Mouse (Mus musculus): ENCODE data around the gene Tmigd3. TPM values are rescaled to one million over a fixed set of nuclear protein-coding genes. Genes with fewer than 3 reads are reported as not detected.

The Tmigd3 gene
- polyA plus RNA-seq (2016; fragmentation: Nextera tagmentation; extraction: Ambion mirVana) = 0.30 TPM in 1 of 2 replicates, not detected in the other

DNA sequence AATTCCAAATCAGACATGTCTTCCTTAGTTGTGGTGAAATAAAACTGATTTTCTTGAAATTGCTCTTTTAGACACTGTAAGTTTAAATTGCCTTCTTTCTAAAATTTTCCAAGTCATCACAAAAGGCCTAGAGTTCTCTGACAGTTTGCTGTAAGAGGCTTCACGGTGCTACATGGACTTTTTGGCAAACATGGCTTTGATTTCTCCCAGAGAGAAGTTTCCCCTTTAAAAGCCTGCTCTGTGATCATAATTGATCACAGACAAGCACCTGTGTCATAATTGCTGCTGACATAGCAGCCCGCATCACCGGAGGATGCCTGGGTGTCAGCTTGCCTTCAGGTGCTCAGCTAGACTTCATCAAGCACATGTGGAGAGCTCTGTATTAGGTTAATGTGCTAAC lies at the start of gene Tmigd3, which contains the start of gene Adora3:
Gene Tmigd3, plus strand, starts transcription at position 346 of the 400 bp plus-strand sequence.
Gene Adora3, plus strand, starts transcription at position 301 of the 400 bp plus-strand sequence.
- Histone ChIP-seq H3K4me1 (peaks cover 19% of the 10 kb centered on the region), H3K27ac (no peak within 1 kb of the TSS), H3K4me3 (no peak within 1 kb of the TSS), H3K36me3 (no peaks in the 10 kb centered on the region), H3K9me3 (replicated peaks) (no peaks in the 10 kb centered on the region), H3K27me3 (ENCODE audit: low read depth, poor library complexity, severe bottlenecking) (0 out of 2 replicates have a peak, but pooled peaks cover 6% of the 10 kb centered on the region)
- no peak for DNase-seq (ENCODE audit: low spot score)
- 34% methylated on average over 3 of the region's 3 CpGs for WGBS

DNA sequence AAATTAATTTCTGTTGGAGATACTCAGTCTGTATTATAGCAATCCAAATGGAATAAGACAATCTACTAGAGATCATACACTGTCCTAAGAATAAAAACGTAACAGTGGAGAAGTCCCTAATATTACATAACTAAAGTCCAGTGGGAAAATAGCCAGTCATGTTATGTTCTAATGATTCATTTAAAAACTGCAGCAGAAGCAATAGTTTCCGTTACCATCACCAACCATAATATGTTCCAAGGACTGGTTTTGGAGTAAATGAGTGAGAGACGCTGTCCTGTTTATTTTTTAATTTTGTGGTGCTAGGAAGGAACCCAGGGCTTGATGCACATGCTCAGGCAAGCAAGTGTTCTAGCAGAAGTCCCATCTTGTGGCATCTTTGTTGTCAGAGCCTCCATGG lies 49.2 kb upstream of the Tmigd3 start:
- H3K4me3 ChIP-seq = no peak overlapping the region
- peaks cover 6% of the 10 kb centered on the region for H3K4me1 ChIP-seq
- 92% methylated on average over 3 of the region's 3 CpGs for WGBS
- no peaks in the 10 kb centered on the region for H3K36me3 ChIP-seq
- no peak overlapping the region for H3K27ac ChIP-seq
- H3K9me3 ChIP-seq (replicated peaks) = no peaks in the 10 kb centered on the region
- no peak for DNase-seq (ENCODE audit: low spot score)
- no peaks in the 10 kb centered on the region for H3K27me3 ChIP-seq (ENCODE audit: low read depth, poor library complexity, severe bottlenecking)

- Histone ChIP-seq H3K4me3 (no peak overlapping the region), H3K4me1 (peaks cover 6% of the 10 kb centered on the region), H3K27me3 (ENCODE audit: low read depth, poor library complexity, severe bottlenecking) (no peaks in the 10 kb centered on the region), H3K9me3 (replicated peaks) (no peaks in the 10 kb centered on the region), H3K27ac (no peak overlapping the region), H3K36me3 (no peaks in the 10 kb centered on the region)
- DNase-seq (ENCODE audit: low spot score) = no peak
Observed at GRCm38 (mm10) chr3:105823609-105824008, 47.1 kb upstream of the Tmigd3 start.

DNA sequence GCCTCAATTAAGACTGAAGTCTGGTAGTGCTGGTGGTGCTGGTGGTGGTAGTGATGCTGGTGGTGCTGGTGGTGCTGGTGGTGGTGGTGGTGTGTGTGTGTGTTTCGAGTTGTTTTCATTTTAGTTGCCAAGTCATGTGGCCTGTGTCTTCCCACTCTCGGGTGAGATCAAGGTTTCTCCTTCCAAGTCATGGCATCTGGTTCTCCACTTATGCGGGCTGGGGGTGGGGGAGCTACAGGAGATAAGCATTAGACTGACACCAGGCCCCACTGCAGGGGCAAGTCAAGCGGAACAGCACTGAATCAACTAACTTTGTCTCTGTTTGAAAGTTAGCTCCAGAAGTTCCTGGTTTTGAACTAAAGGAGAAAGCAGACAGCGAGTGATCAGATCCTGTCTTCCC lies 46.6 kb upstream of the Tmigd3 start:
- 51% methylated on average over 5 of the region's 5 CpGs for WGBS
- Histone ChIP-seq H3K4me3 (no peak overlapping the region), H3K4me1 (peaks cover 6% of the 10 kb centered on the region), H3K9me3 (replicated peaks) (no peaks in the 10 kb centered on the region), H3K27me3 (ENCODE audit: low read depth, poor library complexity, severe bottlenecking) (no peaks in the 10 kb centered on the region), H3K27ac (no peak overlapping the region), H3K36me3 (no peaks in the 10 kb centered on the region)
- no peak for DNase-seq (ENCODE audit: low spot score)

- Histone ChIP-seq H3K27me3 (ENCODE audit: low read depth, poor library complexity, severe bottlenecking) (no peaks in the 10 kb centered on the region), H3K36me3 (no peaks in the 10 kb centered on the region), H3K27ac (no peak overlapping the region), H3K4me3 (no peak overlapping the region), H3K4me1 (peaks cover 6% of the 10 kb centered on the region), H3K9me3 (replicated peaks) (no peaks in the 10 kb centered on the region)
- WGBS = 62% methylated on average over 2 of the region's 2 CpGs
- no peak for DNase-seq (ENCODE audit: low spot score)
Observed at GRCm38 (mm10) chr3:105824704-105825103, 46.0 kb upstream of the Tmigd3 start.

GRCm38 (mm10) chr3:105825501-105826161 lies 45.1 kb upstream of the Tmigd3 start:
- no peak overlapping the region; the same call in 1 of the 2 replicates for H3K27ac ChIP-seq
- H3K36me3 ChIP-seq = no peaks in the 10 kb centered on the region
- H3K27me3 ChIP-seq (ENCODE audit: low read depth, poor library complexity, severe bottlenecking) = no peaks in the 10 kb centered on the region
- peaks cover 6% of the 10 kb centered on the region for H3K4me1 ChIP-seq
- WGBS = 64% methylated on average over 7 of the region's 7 CpGs
- DNase-seq (ENCODE audit: low spot score) = no peak
- H3K9me3 ChIP-seq (replicated peaks) = no peaks in the 10 kb centered on the region
- no peak overlapping the region for H3K4me3 ChIP-seq

DNA sequence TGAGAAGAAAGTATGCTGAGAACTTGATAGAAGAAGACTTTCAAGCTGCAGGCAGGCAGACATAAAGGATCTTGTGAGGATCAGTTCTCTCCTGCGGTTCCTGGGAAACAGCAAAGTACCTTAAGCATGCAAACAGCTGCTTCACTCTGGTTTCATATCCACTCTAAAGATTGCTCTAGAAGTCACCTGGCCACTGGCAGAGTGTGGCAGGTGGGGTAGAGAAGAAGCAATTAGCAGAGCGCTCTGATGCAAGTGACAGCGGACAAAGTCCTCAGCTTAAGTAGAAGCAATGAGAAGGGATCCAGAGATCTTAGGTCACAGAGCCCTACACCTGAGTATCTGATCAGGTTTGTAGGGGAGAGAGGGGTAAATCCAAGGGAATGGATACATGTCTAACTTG lies 39.1 kb upstream of the Tmigd3 start:
- WGBS = 96% methylated on average over 3 of the region's 3 CpGs
- no peak for DNase-seq (ENCODE audit: low spot score)
- H3K36me3 ChIP-seq = no peaks in the 10 kb centered on the region
- H3K9me3 ChIP-seq (replicated peaks) = no peaks in the 10 kb centered on the region
- H3K4me1 ChIP-seq = no peaks in the 10 kb centered on the region
- H3K4me3 ChIP-seq = no peak overlapping the region
- H3K27me3 ChIP-seq (ENCODE audit: low read depth, poor library complexity, severe bottlenecking) = no peaks in the 10 kb centered on the region
- H3K27ac ChIP-seq = no peak overlapping the region

- Histone ChIP-seq H3K4me1 (no peaks in the 10 kb centered on the region), H3K27ac (no peak overlapping the region), H3K9me3 (replicated peaks) (no peaks in the 10 kb centered on the region), H3K36me3 (no peaks in the 10 kb centered on the region), H3K27me3 (ENCODE audit: low read depth, poor library complexity, severe bottlenecking) (no peaks in the 10 kb centered on the region), H3K4me3 (no peak overlapping the region)
- no peak for DNase-seq (ENCODE audit: low spot score)
- 68% methylated on average over 3 of the region's 3 CpGs for WGBS
Observed at GRCm38 (mm10) chr3:105835875-105836274, 34.8 kb upstream of the Tmigd3 start.

GRCm38 (mm10) chr3:105836883-105837282 lies 33.8 kb upstream of the Tmigd3 start:
- Histone ChIP-seq H3K4me1 (no peaks in the 10 kb centered on the region), H3K27me3 (ENCODE audit: low read depth, poor library complexity, severe bottlenecking) (no peaks in the 10 kb centered on the region), H3K4me3 (no peak overlapping the region), H3K36me3 (no peaks in the 10 kb centered on the region), H3K9me3 (replicated peaks) (no peaks in the 10 kb centered on the region), H3K27ac (no peak overlapping the region)
- WGBS = 92% methylated on average over 3 of the region's 3 CpGs
- DNase-seq (ENCODE audit: low spot score) = no peak

GRCm38 (mm10) chr3:105838655-105839054 lies 32.0 kb upstream of the Tmigd3 start:
- Histone ChIP-seq H3K36me3 (no peaks in the 10 kb centered on the region), H3K27ac (no peak overlapping the region), H3K4me3 (no peak overlapping the region), H3K4me1 (no peaks in the 10 kb centered on the region), H3K9me3 (replicated peaks) (no peaks in the 10 kb centered on the region), H3K27me3 (ENCODE audit: low read depth, poor library complexity, severe bottlenecking) (no peaks in the 10 kb centered on the region)
- 71% methylated on average over 3 of the region's 3 CpGs for WGBS
- no peak for DNase-seq (ENCODE audit: low spot score)

GRCm38 (mm10) chr3:105839836-105840235 lies 30.9 kb upstream of the Tmigd3 start:
- no peak overlapping the region for H3K27ac ChIP-seq
- no peaks in the 10 kb centered on the region for H3K36me3 ChIP-seq
- H3K4me1 ChIP-seq = no peaks in the 10 kb centered on the region
- no peaks in the 10 kb centered on the region for H3K27me3 ChIP-seq (ENCODE audit: low read depth, poor library complexity, severe bottlenecking)
- WGBS = 82% methylated on average over 4 of the region's 4 CpGs
- no peak overlapping the region for H3K4me3 ChIP-seq
- DNase-seq (ENCODE audit: low spot score) = no peak
- no peaks in the 10 kb centered on the region for H3K9me3 ChIP-seq (replicated peaks)

- Histone ChIP-seq H3K36me3 (no peaks in the 10 kb centered on the region), H3K9me3 (replicated peaks) (no peaks in the 10 kb centered on the region), H3K4me1 (no peaks in the 10 kb centered on the region), H3K27me3 (ENCODE audit: low read depth, poor library complexity, severe bottlenecking) (no peaks in the 10 kb centered on the region), H3K4me3 (no peak overlapping the region), H3K27ac (no peak overlapping the region)
- no peak for DNase-seq (ENCODE audit: low spot score)
- WGBS = 68% methylated on average over 7 of the region's 7 CpGs
Observed at GRCm38 (mm10) chr3:105846294-105847069, 24.2 kb upstream of the Tmigd3 start.

DNA sequence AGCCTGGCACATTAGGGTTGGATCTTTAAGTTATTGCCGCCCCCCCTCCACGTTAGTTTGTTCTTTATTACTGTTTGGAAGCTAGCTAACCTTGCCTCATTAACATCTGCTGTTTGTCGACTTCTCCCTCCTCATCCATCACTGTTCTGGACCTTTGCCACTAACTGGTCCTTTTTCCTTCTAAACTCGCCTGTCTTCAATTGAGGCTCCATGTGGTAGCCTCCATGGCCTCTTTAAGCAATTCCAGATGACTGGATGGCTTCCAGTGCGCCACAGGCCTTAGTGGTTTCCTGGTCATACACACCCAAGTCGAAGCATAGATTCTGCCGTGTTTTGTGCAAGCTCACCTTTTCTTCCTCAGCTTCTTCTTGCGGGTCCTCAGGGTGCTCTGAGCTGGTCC lies 16.9 kb upstream of the Tmigd3 start:
- DNase-seq (ENCODE audit: low spot score) = peak; percentile 84
- peaks cover 45% of the 10 kb centered on the region for H3K4me1 ChIP-seq
- no peak overlapping the region for H3K4me3 ChIP-seq
- H3K36me3 ChIP-seq = no peaks in the 10 kb centered on the region
- no peaks in the 10 kb centered on the region for H3K27me3 ChIP-seq (ENCODE audit: low read depth, poor library complexity, severe bottlenecking)
- no peaks in the 10 kb centered on the region for H3K9me3 ChIP-seq (replicated peaks)
- 14% methylated on average over 8 of the region's 8 CpGs for WGBS
- H3K27ac ChIP-seq = peak overlapping the region; percentile 73
